Mouse (Mus musculus) ES-E14 (cell line): Measurements from ENCODE around the gene Parp6.

Experiments used
- MAFK ChIP-seq: IDR thresholded peaks from 2 replicates; pipeline ENCODE4 v1.6.1; 2014; ENCODE audit warnings: mild to moderate bottlenecking, low read depth, low read length, inconsistent platforms; ENCODE audit not compliant: insufficient read depth
- ZC3H11A ChIP-seq: IDR thresholded peaks from 2 replicates; pipeline ENCODE4 v1.6.1; 2012; ENCODE audit warnings: low read depth, mild to moderate bottlenecking, inconsistent platforms, low read length, borderline replicate concordance

- TF ChIP-seq MAFK (no peak), ZC3H11A (no peak)
Observed at GRCm38 (mm10) chr9:59610950-59611349, 6.1 kb upstream of the Parp6 start.
